Mouse (Mus musculus): ENCODE results near the gene Nkg7. TPM values are rescaled to one million over a fixed set of nuclear protein-coding genes. Genes with fewer than 3 reads are reported as not detected.
A peak's percentile ranks its signal among the peaks of the same experiment; 100 is the strongest.

Nkg7 gene
- polyA plus RNA-seq, 1 experiment: not detected

DNA sequence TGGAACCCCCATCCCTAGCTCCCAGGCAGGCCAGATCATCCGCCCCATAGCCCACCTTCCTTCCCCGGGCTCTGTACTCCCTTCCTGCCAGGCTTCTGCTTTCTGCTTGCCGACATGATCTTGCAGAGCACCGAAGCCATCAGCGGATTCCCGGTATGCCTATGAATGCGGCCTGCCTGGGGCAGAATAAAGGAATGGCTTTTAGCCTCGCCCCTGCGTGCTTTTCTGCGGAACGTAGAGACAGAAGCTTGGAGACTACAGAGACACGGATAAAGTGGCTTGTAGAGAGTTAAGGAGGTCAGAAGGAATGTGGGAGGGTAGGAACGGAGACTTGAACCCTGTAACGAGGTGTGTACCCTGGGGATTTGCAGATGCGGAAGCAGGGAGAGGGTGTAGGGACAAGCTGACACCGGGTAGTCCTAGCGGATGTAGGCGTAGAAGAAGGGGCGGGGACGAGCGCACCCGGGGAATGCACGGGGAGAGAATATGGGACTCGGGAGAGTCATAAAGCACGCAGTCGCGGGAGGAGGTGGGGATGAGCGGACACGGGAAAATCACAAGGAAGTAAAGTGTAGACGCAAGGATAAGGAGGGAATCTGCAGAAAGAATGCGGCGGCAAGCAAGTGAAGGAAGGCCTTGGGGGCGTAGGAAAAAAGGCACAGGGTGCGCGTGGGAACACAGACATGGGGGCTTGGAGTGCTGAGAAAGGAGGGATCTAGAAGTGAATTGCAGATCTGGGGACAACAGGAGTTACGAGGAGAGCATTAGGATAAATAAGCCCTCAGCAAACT lies 6.4 kb downstream of the Nkg7 start:
- no peaks in the 10 kb centered on the region for H3K36me3 ChIP-seq (ENCODE audit: control insufficient read depth, insufficient read depth)
- peak overlapping the region; percentile 99 for H3K4me2 ChIP-seq (ENCODE audit: low read depth)
- peak overlapping the region; percentile 69 for H3K4me3 ChIP-seq
- peaks cover 11% of the 10 kb centered on the region for H3K79me2 ChIP-seq (ENCODE audit: control insufficient read depth, insufficient read depth)
- peak overlapping the region; percentile 44 for H3ac ChIP-seq (ENCODE audit: control insufficient read depth, insufficient read length)
- no peak for TF ChIP-seq REST (IDR thresholded peaks at IDR 0.05; ENCODE audit: insufficient read depth, insufficient read length)
- TF ChIP-seq MYOD1 (IDR thresholded peaks at IDR 0.05; ENCODE audit: control insufficient read depth in 1 of 3, insufficient read length in 2 of 3, low read depth in 2 of 3): no peak
- TF ChIP-seq CEBPB (IDR thresholded peaks at IDR 0.05; ENCODE audit: insufficient read depth, poor library complexity, severe bottlenecking): no peak
- TF ChIP-seq POLR2A (IDR thresholded peaks at IDR 0.05; ENCODE audit: insufficient read length, low read depth): peak; percentile 64
- TF ChIP-seq POLR2AphosphoS2 (IDR thresholded peaks at IDR 0.05; ENCODE audit: insufficient read length, low read depth): peak; percentile 59
- no peak for TF ChIP-seq MAX (IDR thresholded peaks at IDR 0.05; ENCODE audit: low read depth)
- no peaks in the 10 kb centered on the region for H3K27me3 ChIP-seq (ENCODE audit: control insufficient read depth, insufficient read depth, insufficient read length)

DNA sequence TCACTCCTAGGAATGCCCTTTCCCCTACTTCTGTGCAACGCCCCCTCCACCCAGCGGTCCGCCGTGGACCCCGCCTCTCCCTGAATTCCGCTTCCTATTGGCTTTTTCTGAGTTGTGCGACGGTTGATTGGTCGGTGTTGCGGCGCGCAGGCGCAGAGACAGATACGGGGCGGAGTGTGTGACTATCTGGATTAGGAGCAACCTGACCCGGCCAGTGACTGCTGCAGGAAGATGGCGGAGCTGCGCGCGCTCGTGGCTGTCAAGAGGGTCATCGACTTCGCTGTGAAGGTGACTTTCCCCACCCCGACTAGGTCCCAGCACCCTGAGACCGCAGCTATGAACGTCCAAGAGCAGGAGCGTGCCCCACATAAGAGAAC lies 7.0 kb downstream of the Nkg7 start, which contains the start of the genes Etfb and Gm45233:
Etfb (plus strand) TSS at position 167 of the 377 bp plus-strand sequence.
Gm45233 (plus strand) TSS at position 212 of the 377 bp plus-strand sequence.
- TF ChIP-seq MYOD1 (IDR thresholded peaks at IDR 0.05; ENCODE audit: control insufficient read depth in 1 of 3, insufficient read length in 2 of 3, low read depth in 2 of 3) (peak in 1 of 3 experiments; percentile 47), TCF12 (IDR thresholded peaks at IDR 0.05; ENCODE audit: insufficient read depth, poor library complexity, severe bottlenecking) (no peak), USF1 (IDR thresholded peaks at IDR 0.05; ENCODE audit: low read depth) (no peak), SRF (IDR thresholded peaks at IDR 0.05; ENCODE audit: control insufficient read depth, insufficient read length, low read depth) (no peak), MAX (IDR thresholded peaks at IDR 0.05; ENCODE audit: low read depth) (peak; percentile 21), E2F4 (IDR thresholded peaks at IDR 0.05; ENCODE audit: insufficient read depth) (no peak), TCF3 (IDR thresholded peaks at IDR 0.05; ENCODE audit: insufficient read length, low read depth) (no peak), POLR2AphosphoS2 (IDR thresholded peaks at IDR 0.05; ENCODE audit: insufficient read length, low read depth) (peak; percentile 98), REST (IDR thresholded peaks at IDR 0.05; ENCODE audit: insufficient read depth, insufficient read length) (peak; percentile 42), CEBPB (IDR thresholded peaks at IDR 0.05; ENCODE audit: insufficient read depth, poor library complexity, severe bottlenecking) (no peak), MYOG (IDR thresholded peaks at IDR 0.05; ENCODE audit: control insufficient read depth in 1 of 3, insufficient read depth in 1 of 3, insufficient read length in 2 of 3, low read depth in 2 of 3) (peak in 1 of 3 experiments; percentile 45), POLR2A (IDR thresholded peaks at IDR 0.05; ENCODE audit: insufficient read length, low read depth) (peak; percentile 99)
- peak within 1 kb of the TSS; percentile 69 for H3K4me3 ChIP-seq

DNA sequence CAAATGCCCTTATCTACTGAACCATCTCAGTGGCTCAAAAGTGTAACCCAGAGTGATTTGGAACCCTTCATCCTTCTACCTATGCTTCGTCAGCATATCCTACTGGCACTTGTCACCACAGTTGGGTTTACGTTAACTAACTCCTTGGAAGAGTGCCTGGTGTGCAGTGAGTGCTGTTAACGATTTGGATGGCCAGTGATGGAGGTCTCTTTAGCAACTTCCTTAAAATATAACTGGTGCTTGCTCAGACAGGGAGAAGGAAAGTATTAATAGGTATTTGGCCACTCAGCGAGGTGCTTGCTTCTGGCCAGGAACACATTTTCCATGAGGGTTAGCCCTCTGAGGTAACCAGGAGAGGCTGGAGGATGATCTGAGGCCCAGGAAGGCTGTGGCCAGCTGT lies 10.9 kb downstream of the Nkg7 start:
- Histone ChIP-seq H3K79me2 (ENCODE audit: control insufficient read depth, insufficient read depth) (peaks cover 11% of the 10 kb centered on the region), H3K4me3 (no peak overlapping the region), H3K27me3 (ENCODE audit: control insufficient read depth, insufficient read depth, insufficient read length) (no peaks in the 10 kb centered on the region), H3K36me3 (ENCODE audit: control insufficient read depth, insufficient read depth) (peaks cover 3% of the 10 kb centered on the region), H3ac (ENCODE audit: control insufficient read depth, insufficient read length) (no peak overlapping the region), H3K4me2 (ENCODE audit: low read depth) (no peak overlapping the region)
- TF ChIP-seq SRF (IDR thresholded peaks at IDR 0.05; ENCODE audit: control insufficient read depth, insufficient read length, low read depth) (no peak), MYOG (IDR thresholded peaks at IDR 0.05; ENCODE audit: control insufficient read depth in 1 of 3, insufficient read depth in 1 of 3, insufficient read length in 2 of 3, low read depth in 2 of 3) (no peak), MAX (IDR thresholded peaks at IDR 0.05; ENCODE audit: low read depth) (no peak), POLR2A (IDR thresholded peaks at IDR 0.05; ENCODE audit: insufficient read length, low read depth) (no peak), REST (IDR thresholded peaks at IDR 0.05; ENCODE audit: insufficient read depth, insufficient read length) (no peak), TCF3 (IDR thresholded peaks at IDR 0.05; ENCODE audit: insufficient read length, low read depth) (no peak)

More for the DNA sequence above, 7.0 kb downstream of the Nkg7 start, which contains the start of the genes Etfb and Gm45233:
- Histone ChIP-seq H3ac (ENCODE audit: control insufficient read depth, insufficient read length) (peak within 1 kb of the TSS; percentile 44), H3K79me2 (ENCODE audit: control insufficient read depth, insufficient read depth) (peaks cover 11% of the 10 kb centered on the region), H3K27me3 (ENCODE audit: control insufficient read depth, insufficient read depth, insufficient read length) (no peaks in the 10 kb centered on the region), H3K4me2 (ENCODE audit: low read depth) (peak within 1 kb of the TSS; percentile 99), H3K36me3 (ENCODE audit: control insufficient read depth, insufficient read depth) (no peaks in the 10 kb centered on the region)

DNA sequence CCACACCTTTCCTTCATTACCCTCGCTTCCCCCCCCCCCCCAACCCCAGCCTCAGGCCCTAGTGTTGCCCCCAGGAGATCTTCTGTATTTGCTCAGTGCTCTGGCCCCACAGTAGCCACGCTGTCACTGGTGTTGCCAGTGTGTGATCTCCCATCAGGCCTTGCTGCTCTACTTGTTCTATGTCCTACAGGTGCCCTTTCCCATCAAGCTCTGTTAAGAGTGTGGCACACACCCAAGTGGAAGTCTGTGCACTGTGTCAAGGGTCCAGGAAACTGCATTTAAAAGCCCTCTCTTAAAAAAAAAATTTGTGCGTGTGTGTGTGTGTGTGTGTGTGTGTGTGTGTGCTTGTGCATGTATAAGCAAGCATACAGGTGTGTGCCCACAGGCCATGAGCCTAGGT lies 11.4 kb downstream of the Nkg7 start:
- Histone ChIP-seq H3K79me2 (ENCODE audit: control insufficient read depth, insufficient read depth) (peaks cover 11% of the 10 kb centered on the region), H3K4me2 (ENCODE audit: low read depth) (no peak overlapping the region), H3K4me3 (no peak overlapping the region), H3ac (ENCODE audit: control insufficient read depth, insufficient read length) (no peak overlapping the region), H3K36me3 (ENCODE audit: control insufficient read depth, insufficient read depth) (peaks cover 3% of the 10 kb centered on the region), H3K27me3 (ENCODE audit: control insufficient read depth, insufficient read depth, insufficient read length) (no peaks in the 10 kb centered on the region)
- TF ChIP-seq CEBPB (IDR thresholded peaks at IDR 0.05; ENCODE audit: insufficient read depth, poor library complexity, severe bottlenecking) (no peak), POLR2AphosphoS2 (IDR thresholded peaks at IDR 0.05; ENCODE audit: insufficient read length, low read depth) (no peak), TCF3 (IDR thresholded peaks at IDR 0.05; ENCODE audit: insufficient read length, low read depth) (no peak), MYOG (IDR thresholded peaks at IDR 0.05; ENCODE audit: control insufficient read depth in 1 of 3, insufficient read depth in 1 of 3, insufficient read length in 2 of 3, low read depth in 2 of 3) (no peak), USF1 (IDR thresholded peaks at IDR 0.05; ENCODE audit: low read depth) (no peak), TCF12 (IDR thresholded peaks at IDR 0.05; ENCODE audit: insufficient read depth, poor library complexity, severe bottlenecking) (no peak), MYOD1 (IDR thresholded peaks at IDR 0.05; ENCODE audit: control insufficient read depth in 1 of 3, insufficient read length in 2 of 3, low read depth in 2 of 3) (no peak), E2F4 (IDR thresholded peaks at IDR 0.05; ENCODE audit: insufficient read depth) (no peak), POLR2A (IDR thresholded peaks at IDR 0.05; ENCODE audit: insufficient read length, low read depth) (no peak), REST (IDR thresholded peaks at IDR 0.05; ENCODE audit: insufficient read depth, insufficient read length) (no peak)

All from myocyte (in vitro differentiated cells).